Mouse (Mus musculus): ENCODE data around the gene Zcchc17.

The Zcchc17 gene

GRCm38 (mm10) chr4:130292271-130292670 lies 67.5 kb downstream of the Zcchc17 start:
- in situ Hi-C loops (cut with MboI; ENCODE audit: unreplicated experiment in 2 of 2), result loop anchor here in 1 of 2 experiments (5.0 kb wide), 1 partner anchor 95 kb away; no protein-coding TSS in a partner anchor

DNA sequence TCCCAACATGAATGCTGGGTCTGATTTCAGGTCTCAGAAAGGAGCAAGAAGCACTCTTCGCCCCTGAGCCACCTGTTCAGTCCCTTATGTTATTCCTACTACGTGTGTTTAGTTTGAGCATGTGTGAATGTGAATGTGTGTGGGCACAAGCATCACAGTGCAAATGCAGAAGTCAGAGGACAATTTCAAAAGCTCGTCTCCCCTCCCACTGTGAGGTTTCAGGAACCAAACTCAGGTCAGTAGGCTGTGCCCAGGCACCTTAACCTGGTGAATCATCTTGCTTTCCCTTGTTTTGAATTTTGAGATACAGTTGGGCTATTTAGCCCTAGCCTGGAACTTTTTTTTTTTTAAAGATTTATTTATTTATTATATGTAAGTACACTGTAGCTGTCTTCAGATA lies 69.9 kb downstream of the Zcchc17 start:
- in situ Hi-C loops (cut with MboI; ENCODE audit: unreplicated experiment in 2 of 2), result loop anchor here in 1 of 2 experiments (5.0 kb wide), 1 partner anchor 93 kb away; no protein-coding TSS in a partner anchor

DNA sequence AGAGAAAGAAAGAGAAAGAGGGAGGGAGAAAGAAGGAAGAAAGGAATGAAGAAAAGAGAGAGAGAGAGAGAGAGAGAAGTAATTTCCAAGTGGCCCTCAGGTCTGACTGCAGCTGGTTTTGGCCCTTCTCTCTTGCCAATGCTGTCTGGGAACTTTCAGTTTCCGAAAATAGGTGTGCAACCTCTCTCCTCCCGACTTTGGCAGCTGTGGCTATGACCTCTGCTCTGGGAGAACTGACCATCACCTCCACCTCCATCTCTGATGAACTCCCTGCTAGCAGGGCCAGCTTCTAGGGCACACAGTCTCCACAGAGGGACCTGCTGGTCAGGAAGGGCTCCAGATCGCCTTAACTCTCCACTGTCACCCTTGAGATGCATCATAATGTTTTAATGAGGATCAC lies 73.2 kb downstream of the Zcchc17 start:
- in situ Hi-C loops (cut with MboI; ENCODE audit: unreplicated experiment in 2 of 2), result no loop called here

DNA sequence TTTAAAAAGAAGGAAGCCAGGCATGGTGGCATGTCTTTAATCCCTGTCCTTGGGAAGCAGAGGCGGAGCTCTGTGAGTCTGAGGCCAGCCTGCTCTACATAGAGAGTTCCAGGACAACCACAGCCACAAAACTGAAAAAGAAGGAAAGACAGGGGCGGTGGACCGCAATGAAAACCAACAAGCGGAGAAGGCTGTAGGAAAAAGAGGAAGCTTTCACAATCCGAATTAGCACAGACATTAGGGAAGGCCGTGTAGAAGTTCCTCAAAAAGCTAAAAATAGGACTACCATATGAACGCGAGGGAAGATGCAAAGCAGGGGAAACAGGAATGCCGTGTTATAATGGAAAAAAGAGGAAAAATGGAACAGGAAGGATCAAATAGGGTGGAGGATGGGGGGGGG lies 75.9 kb downstream of the Zcchc17 start:
- in situ Hi-C loops (cut with MboI; ENCODE audit: unreplicated experiment in 2 of 2), result no loop called here

DNA sequence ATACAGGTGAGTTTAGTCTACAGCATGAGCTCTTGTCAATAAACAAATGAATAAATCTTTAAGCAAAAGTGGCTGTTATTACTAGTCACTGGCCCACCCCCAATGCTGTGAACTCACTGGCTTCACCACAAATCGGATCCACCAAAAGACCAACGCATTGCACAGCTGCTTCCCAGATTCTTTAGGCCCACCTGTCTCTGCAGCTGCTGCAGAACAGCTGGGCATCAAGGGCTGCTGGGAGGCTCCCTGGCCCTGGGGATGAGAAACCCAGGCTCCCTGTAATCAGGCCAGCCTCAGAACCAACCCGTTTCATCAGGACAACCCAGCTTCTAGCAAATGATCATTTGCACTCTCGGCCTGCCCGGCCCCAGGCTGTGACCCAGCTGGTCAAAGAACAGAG lies 76.9 kb downstream of the Zcchc17 start:
- in situ Hi-C loops (cut with MboI; ENCODE audit: unreplicated experiment in 2 of 2), result no loop called here

- in situ Hi-C loops (cut with MboI; ENCODE audit: unreplicated experiment in 2 of 2), result no loop called here
These were observed 80.6 kb downstream of the Zcchc17 start, which contains the start of gene Serinc2 for GRCm38 (mm10) chr4:130279105-130279504. TSS of gene Serinc2 (minus strand) at chr4:130279205.

DNA sequence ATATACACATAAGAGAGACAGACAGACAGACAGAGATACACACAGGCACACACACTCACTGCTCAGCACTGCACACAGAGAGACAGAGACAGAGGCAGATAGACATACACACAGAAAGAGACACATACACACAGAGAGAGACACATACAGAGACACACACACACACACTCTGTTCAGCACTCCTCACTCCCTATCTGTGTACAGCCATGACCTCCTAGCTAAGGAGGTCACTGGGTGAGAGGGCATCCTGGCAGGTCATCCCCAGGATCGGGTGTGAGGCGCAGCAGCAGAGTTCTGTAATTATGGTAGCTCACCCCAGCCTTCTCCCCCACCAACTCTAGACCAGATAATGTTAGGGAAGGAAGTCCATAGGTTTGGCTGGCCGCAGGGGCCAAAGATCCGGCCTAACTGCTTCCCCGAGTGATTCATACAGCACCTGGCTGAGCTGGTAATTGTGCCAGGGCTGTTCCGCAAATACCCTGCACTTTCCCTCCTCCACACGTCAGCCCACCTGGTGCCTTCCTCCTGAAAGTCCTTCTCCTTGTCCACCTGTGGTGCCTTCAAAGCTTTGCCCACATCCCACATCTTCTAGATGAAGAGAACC lies 83.1 kb downstream of the Zcchc17 start:
- in situ Hi-C loops (cut with MboI; ENCODE audit: unreplicated experiment in 2 of 2), result no loop called here

GRCm38 (mm10) chr4:130275823-130276105 lies 84.0 kb downstream of the Zcchc17 start:
- in situ Hi-C loops (cut with MboI; ENCODE audit: unreplicated experiment in 2 of 2), result no loop called here

GRCm38 (mm10) chr4:130275016-130275822 lies 84.5 kb downstream of the Zcchc17 start:
- in situ Hi-C loops (cut with MboI; ENCODE audit: unreplicated experiment in 2 of 2), result no loop called here

GRCm38 (mm10) chr4:130274346-130275015 lies 85.3 kb downstream of the Zcchc17 start:
- in situ Hi-C loops (cut with MboI; ENCODE audit: unreplicated experiment in 2 of 2), result no loop called here

DNA sequence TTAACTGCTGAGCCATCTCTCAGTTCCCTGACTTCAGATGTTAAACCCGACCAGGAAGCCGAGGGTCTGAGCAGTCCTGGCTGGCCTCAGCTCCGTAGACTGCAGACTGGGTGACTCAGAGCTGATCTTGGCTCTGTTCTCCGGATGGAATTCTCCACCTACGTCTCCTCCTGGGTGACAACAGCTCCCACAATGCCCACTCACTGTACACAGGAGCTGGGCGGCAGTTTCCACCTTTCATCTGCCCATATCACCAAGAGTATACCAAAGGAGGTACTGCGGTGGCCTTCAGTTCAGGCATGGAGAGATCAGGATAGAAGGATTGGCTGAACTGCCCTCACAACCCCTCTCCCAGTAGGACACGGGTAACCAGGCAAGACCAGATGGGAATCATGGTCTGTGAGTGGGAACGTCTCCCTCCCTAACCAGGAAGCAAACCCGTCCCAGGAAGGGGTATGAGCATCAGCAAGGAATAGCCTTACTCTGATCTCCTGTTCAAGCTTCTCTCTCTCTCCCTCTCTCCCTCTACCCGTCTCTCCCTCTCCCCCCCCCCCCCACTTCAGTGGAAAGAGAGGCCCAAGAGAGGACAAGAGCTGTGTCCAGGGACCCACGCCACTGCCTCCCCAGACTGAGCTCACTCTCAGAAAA lies 85.9 kb downstream of the Zcchc17 start:
- in situ Hi-C loops (cut with MboI; ENCODE audit: unreplicated experiment in 2 of 2), result no loop called here

GRCm38 (mm10) chr4:130270611-130271347 lies 89.0 kb downstream of the Zcchc17 start:
- in situ Hi-C loops (cut with MboI; ENCODE audit: unreplicated experiment in 2 of 2), result no loop called here

DNA sequence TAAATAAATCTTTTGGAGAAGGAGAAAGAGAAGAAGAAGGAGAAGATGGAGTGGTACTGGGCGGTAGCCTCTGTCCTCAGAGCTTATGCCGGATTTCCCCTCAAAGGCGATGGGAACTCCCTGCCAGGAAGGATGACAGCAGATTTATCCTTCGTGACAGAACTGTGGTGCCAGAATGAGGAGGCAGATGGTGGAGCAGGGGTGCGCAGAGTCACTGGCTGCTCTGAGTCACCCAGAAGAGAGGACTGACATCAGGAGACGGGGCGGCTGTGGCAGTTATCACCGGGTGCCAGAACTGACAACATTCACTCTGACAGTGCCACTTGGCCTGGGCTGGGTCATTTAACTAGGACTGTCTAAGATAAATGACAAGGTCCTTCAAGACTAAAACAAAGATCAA lies 89.7 kb downstream of the Zcchc17 start:
- in situ Hi-C loops (cut with MboI; ENCODE audit: unreplicated experiment in 2 of 2), result no loop called here

DNA sequence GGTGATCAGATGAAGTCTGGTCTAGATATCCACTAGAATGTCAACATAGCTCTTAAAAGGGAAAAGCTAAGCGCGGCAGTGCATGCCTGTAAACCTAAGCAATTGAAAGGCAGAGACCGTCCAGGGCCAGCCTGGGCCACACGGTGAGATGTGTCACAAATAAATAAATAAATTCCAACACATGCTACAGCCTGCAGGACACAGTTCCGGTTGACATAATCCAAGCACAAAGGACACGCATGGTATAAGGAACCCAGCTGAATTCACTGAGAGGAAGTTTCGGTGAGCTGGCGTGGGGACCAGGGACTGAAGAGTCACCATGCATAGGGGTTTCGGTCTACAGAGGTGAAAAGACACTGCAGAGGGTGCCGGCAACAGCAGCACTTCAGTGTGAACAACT lies 91.0 kb downstream of the Zcchc17 start:
- in situ Hi-C loops (cut with MboI; ENCODE audit: unreplicated experiment in 2 of 2), result no loop called here

DNA sequence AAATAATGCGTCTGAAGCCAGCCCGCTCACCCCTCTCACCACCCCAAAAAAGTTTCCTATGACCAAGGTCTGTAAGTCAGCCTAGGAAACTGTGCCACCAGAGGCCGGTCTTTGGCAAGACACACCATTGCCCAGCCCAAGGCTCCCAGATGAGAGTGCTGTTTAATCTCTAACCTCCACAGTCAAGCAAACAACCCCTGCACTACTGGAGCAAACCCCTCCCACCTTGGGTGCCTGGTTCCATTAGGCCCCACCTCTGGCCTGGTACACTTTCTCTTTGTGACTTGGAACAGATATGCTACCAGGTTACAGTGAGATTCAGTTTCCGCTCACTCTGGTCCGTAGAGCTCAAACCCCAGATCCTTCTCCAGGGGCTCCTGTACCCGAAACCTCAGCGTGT lies 92.7 kb downstream of the Zcchc17 start:
- in situ Hi-C loops (cut with MboI; ENCODE audit: unreplicated experiment in 2 of 2), result no loop called here

- in situ Hi-C loops (cut with MboI; ENCODE audit: unreplicated experiment in 2 of 2), result no loop called here
These were observed 93.1 kb downstream of the Zcchc17 start for GRCm38 (mm10) chr4:130266601-130267000.

Data from v-Abl transformed pro-B cells (cell line).